Mouse (Mus musculus): ENCODE results near the gene Nid1. TPM values are rescaled to one million over a fixed set of nuclear protein-coding genes. Genes with fewer than 3 reads are reported as not detected.
A peak's percentile ranks its signal among the peaks of the same experiment; 100 is the strongest.
"Not testable (repeated sequence)": the region's sequence is repeated elsewhere in the genome, so short reads cannot be mapped to it uniquely, and the experiment has no call there.

The Nid1 gene
- total and polyA plus RNA-seq, 2 experiments from 2014 or later, result 27.3 to 70.6 TPM

- TF ChIP-seq CTCF (IDR thresholded peaks at IDR 0.05), result no peak
- Histone ChIP-seq H3K4me1 (ENCODE audit: insufficient read depth, low read length) (no peaks in the 10 kb centered on the region), H3K27me3 (ENCODE audit: insufficient read depth, low read length) (no peaks in the 10 kb centered on the region), H3K4me2 (ENCODE audit: low read depth, low read length, poor library complexity, severe bottlenecking) (no peak overlapping the region), H3K9ac (replicated peaks; ENCODE audit: low read length, poor library complexity, severe bottlenecking) (no peak overlapping the region), H3K4me3 (ENCODE audit: low read depth, low read length) (no peak overlapping the region), H3K9me3 (ENCODE audit: low read length) (no peaks in the 10 kb centered on the region), H3K27ac (ENCODE audit: low read depth, low read length) (no peak overlapping the region), H3K36me3 (ENCODE audit: insufficient read depth, low read length) (no peaks in the 10 kb centered on the region)
- DNase-seq (ENCODE audit: low spot score) (peak; percentile 31), ATAC-seq (ENCODE audit: low FRiP score) (no peak)
- WGBS, result 76% methylated on average over 4 of the region's 4 CpGs
These were observed 20.9 kb downstream of the Nid1 start for GRCm38 (mm10) chr13:13458138-13458737.

GRCm38 (mm10) chr13:13460521-13461138, 23.3 kb downstream of the Nid1 start:
- H3K9ac ChIP-seq (replicated peaks; ENCODE audit: low read length, poor library complexity, severe bottlenecking), result no peak overlapping the region
- no peak for TF ChIP-seq CTCF (IDR thresholded peaks at IDR 0.05)
- no peak overlapping the region for H3K27ac ChIP-seq (ENCODE audit: low read depth, low read length)
- WGBS, result 96% methylated on average over 2 of the region's 2 CpGs
- DNase-seq (ENCODE audit: low spot score) (no peak), ATAC-seq (ENCODE audit: low FRiP score) (no peak)
- H3K4me2 ChIP-seq (ENCODE audit: low read depth, low read length, poor library complexity, severe bottlenecking), result no peak overlapping the region
- H3K27me3 ChIP-seq (ENCODE audit: insufficient read depth, low read length), result no peaks in the 10 kb centered on the region
- H3K36me3 ChIP-seq (ENCODE audit: insufficient read depth, low read length), result no peaks in the 10 kb centered on the region
- H3K9me3 ChIP-seq (ENCODE audit: low read length), result no peaks in the 10 kb centered on the region
- no peak overlapping the region for H3K4me3 ChIP-seq (ENCODE audit: low read depth, low read length)
- no peaks in the 10 kb centered on the region for H3K4me1 ChIP-seq (ENCODE audit: insufficient read depth, low read length)

- no peak overlapping the region for H3K4me2 ChIP-seq (ENCODE audit: low read depth, low read length, poor library complexity, severe bottlenecking)
- no peak overlapping the region for H3K9ac ChIP-seq (replicated peaks; ENCODE audit: low read length, poor library complexity, severe bottlenecking)
- no peak overlapping the region for H3K27ac ChIP-seq (ENCODE audit: low read depth, low read length)
- no peak overlapping the region for H3K4me3 ChIP-seq (ENCODE audit: low read depth, low read length)
- ATAC-seq (ENCODE audit: low FRiP score) (no peak), DNase-seq (ENCODE audit: low spot score) (peak; percentile 40)
- WGBS, result 74% methylated on average over 4 of the region's 4 CpGs
- H3K4me1 ChIP-seq (ENCODE audit: insufficient read depth, low read length), result no peaks in the 10 kb centered on the region
- H3K27me3 ChIP-seq (ENCODE audit: insufficient read depth, low read length), result no peaks in the 10 kb centered on the region
- TF ChIP-seq CTCF (IDR thresholded peaks at IDR 0.05), result no peak
- H3K9me3 ChIP-seq (ENCODE audit: low read length), result no peaks in the 10 kb centered on the region
- H3K36me3 ChIP-seq (ENCODE audit: insufficient read depth, low read length), result no peaks in the 10 kb centered on the region
These were observed 24.3 kb downstream of the Nid1 start for GRCm38 (mm10) chr13:13461446-13462192.

- no peak for ATAC-seq (ENCODE audit: low FRiP score)
- no peaks in the 10 kb centered on the region for H3K27me3 ChIP-seq (ENCODE audit: insufficient read depth, low read length)
- H3K9ac ChIP-seq (replicated peaks; ENCODE audit: low read length, poor library complexity, severe bottlenecking), result no peak overlapping the region
- TF ChIP-seq CTCF (IDR thresholded peaks at IDR 0.05), result no peak
- no peak overlapping the region for H3K27ac ChIP-seq (ENCODE audit: low read depth, low read length)
- 89% methylated on average over 3 of the region's 3 CpGs for WGBS
- no peaks in the 10 kb centered on the region; the same call in 1 of the 2 replicates for H3K36me3 ChIP-seq (ENCODE audit: insufficient read depth, low read length)
- H3K4me2 ChIP-seq (ENCODE audit: low read depth, low read length, poor library complexity, severe bottlenecking), result no peak overlapping the region
- no peak for DNase-seq (ENCODE audit: low spot score)
- H3K9me3 ChIP-seq (ENCODE audit: low read length), result no peaks in the 10 kb centered on the region
- no peak overlapping the region for H3K4me3 ChIP-seq (ENCODE audit: low read depth, low read length)
- no peaks in the 10 kb centered on the region for H3K4me1 ChIP-seq (ENCODE audit: insufficient read depth, low read length)
These were observed 26.6 kb downstream of the Nid1 start for GRCm38 (mm10) chr13:13463949-13464348.

GRCm38 (mm10) chr13:13467249-13467648, 29.9 kb downstream of the Nid1 start:
- H3K27me3 ChIP-seq (ENCODE audit: insufficient read depth, low read length); H3K4me3 ChIP-seq (ENCODE audit: low read depth, low read length); ATAC-seq (ENCODE audit: low FRiP score); H3K4me1 ChIP-seq (ENCODE audit: insufficient read depth, low read length); H3K27ac ChIP-seq (ENCODE audit: low read depth, low read length); H3K4me2 ChIP-seq (ENCODE audit: low read depth, low read length, poor library complexity, severe bottlenecking); DNase-seq (ENCODE audit: low spot score); H3K36me3 ChIP-seq (ENCODE audit: insufficient read depth, low read length); H3K9me3 ChIP-seq (ENCODE audit: low read length); H3K9ac ChIP-seq (replicated peaks; ENCODE audit: low read length, poor library complexity, severe bottlenecking): not testable (repeated sequence)

- Histone ChIP-seq H3K9me3 (ENCODE audit: low read length) (no peaks in the 10 kb centered on the region), H3K9ac (replicated peaks; ENCODE audit: low read length, poor library complexity, severe bottlenecking) (no peak overlapping the region), H3K4me3 (ENCODE audit: low read depth, low read length) (no peak overlapping the region), H3K36me3 (ENCODE audit: insufficient read depth, low read length) (no peaks in the 10 kb centered on the region; the same call in 1 of the 2 replicates), H3K27me3 (ENCODE audit: insufficient read depth, low read length) (no peaks in the 10 kb centered on the region), H3K4me1 (ENCODE audit: insufficient read depth, low read length) (no peaks in the 10 kb centered on the region), H3K4me2 (ENCODE audit: low read depth, low read length, poor library complexity, severe bottlenecking) (no peak overlapping the region), H3K27ac (ENCODE audit: low read depth, low read length) (no peak overlapping the region)
- ATAC-seq (ENCODE audit: low FRiP score) (no peak), DNase-seq (ENCODE audit: low spot score) (no peak)
- 83% methylated on average over 4 of the region's 4 CpGs for WGBS
- TF ChIP-seq CTCF (IDR thresholded peaks at IDR 0.05), result no peak
These were observed 31.2 kb downstream of the Nid1 start for GRCm38 (mm10) chr13:13468513-13468912.

Data from midbrain, postnatal 0 days (tissue).